Mouse (Mus musculus) spleen, postnatal 36 days (tissue): Measurements from ENCODE around the gene Gm10490.

Source experiments
- DNase-seq, 2 experiments: peaks; one replicate each; pipeline ENCODE4 v3.0.0; 2022; ENCODE audit warnings: low spot score in 2 of 2, mixed read lengths in 1 of 2

The Gm10490 gene

DNA sequence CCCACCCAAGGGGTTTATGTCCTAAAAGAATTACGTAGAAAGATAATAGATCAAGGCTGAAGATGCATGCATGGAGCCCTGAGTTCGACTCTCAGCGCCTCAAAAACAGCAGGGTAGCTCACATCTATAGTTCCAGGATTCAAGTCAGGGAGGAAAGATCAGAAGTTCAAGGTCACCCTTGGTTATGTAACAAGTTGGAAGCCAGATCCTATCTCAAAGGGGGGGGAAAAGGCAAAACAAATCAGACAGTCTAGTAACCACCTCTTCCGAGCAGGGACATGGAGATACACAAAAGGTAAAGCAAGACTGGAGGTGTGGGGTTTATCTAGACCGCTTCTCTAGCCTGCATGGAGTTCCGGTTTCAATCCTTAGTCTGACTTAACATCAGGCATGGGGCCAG lies 16.9 kb downstream of the Gm10490 start:
- no peak for DNase-seq

- no peak for DNase-seq
Measured at GRCm38 (mm10) chrX:7927116-7927515, 17.8 kb downstream of the Gm10490 start.

- DNase-seq = no peak
Measured at GRCm38 (mm10) chrX:7928270-7928790, 19.0 kb downstream of the Gm10490 start, which contains the start of gene Eras. Gene Eras (minus strand): TSS chrX:7928607.

DNA sequence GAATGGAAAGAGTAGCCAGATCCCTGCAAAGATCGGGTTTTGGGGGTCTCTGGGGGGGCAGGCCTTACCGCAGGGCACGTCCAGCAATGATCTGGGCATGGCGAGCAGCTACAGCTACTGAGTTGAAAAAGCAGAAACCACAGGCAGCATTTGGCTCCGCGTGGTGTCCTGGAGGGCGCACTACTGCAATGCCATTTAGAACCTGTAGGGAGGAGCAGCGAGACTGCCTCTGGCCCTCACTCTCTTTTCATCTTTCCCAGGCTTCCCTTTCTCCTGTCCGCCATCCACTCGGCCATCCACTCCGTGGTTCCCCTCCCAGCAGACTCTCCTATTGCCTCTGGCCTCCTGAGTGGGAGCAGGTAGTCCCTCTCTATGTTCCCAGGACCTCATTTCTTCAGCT lies 27.5 kb downstream of the Gm10490 start:
- DNase-seq = no peak

GRCm38 (mm10) chrX:7937667-7938066 lies 28.3 kb downstream of the Gm10490 start:
- DNase-seq = no peak

DNA sequence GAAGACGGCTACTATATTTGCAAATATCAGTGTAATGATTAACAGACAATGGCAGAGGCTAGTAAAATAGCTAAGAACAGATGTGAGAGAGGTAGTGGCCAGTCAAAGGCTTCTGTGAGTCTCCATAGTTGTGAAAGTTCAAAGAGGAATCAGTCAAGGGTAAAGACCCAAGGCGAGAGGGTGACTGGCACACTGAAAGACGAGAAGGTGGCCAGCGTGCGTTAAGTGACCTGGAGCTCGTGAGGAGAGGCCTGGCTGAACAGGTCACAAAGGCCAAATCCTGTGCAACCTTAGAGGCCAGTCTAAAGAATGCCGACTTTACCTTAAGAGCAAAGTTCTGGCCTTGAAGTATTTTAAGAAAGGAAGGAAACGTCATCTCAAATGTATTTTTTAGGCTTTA lies 36.3 kb downstream of the Gm10490 start:
- no peak for DNase-seq

GRCm38 (mm10) chrX:7947108-7947899 lies 38.0 kb downstream of the Gm10490 start, which contains the start of gene Hdac6:
Gene Hdac6 (minus strand): TSS chrX:7947889.
- DNase-seq = no peak

DNA sequence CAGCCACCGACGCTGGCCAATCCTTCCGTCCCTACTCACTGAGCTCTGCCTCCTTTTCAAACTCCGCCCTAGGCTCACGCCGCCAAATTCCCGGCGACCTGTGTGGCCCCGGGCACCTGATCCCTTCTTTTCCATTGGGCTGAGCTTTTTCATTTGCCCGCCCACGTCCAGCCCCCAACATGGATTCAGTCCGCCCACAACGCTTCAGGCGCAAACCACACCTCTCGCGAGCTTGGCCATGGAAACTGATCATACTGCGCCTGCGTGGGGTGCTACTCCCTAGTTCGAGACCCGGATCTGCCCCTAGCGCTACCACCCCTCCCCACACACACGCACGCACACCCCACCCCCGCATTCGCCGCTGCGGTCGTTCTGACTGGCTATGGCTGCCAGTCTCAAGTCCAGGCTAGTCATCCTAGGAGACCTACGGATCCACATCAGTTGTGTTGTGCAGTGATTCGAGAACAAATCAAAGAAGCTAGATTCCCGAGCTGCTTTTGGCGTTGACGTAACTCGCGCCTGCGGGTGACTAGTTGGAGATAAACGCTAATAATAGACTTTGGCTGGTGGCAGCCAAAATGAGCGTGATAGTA lies 38.7 kb downstream of the Gm10490 start:
- peak; percentile 86 to 90 for DNase-seq

- no peak for DNase-seq
Measured at GRCm38 (mm10) chrX:7950091-7950490, 40.7 kb downstream of the Gm10490 start.

DNA sequence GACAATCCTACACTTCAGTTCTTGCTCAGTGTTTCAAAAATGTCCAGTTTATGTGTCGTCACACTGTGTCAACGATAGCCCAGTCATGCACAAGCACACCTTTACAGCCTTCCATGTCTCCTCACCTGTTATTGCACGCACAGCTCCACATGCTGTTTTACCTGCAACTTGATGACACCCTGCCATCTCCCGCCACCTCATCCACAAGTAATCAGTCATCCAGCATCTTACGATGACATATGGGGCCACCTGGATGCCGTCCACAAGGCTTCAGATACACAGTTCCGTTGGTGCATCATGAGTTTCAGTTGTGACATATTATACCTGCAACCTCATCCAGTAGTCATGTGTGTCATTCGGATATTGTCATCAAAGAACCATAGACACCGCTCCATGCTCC lies 49.5 kb downstream of the Gm10490 start:
- DNase-seq = no peak
